Mouse (Mus musculus): ENCODE results near the gene Mylk4.

DNA sequence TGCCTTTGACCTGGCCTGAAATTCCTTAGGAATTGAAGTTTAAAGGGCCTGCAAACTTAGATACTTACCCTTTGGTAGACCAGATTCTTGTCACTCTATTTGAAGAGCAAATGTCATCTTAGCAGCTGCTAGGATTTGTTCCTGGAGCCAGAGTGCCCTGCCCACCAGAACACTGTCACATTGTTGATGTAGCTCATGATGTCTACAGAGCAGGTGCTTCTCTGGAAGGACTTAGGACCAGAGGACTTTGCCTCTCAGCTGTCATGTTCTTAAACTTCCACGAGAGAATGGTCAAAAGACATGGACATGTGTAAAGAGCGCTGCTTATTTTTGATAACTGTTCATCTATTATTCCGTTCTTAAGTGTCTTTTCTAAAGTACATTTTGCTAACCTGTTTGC lies 35.5 kb upstream of the Mylk4 start:
- TF ChIP-seq CTCF (IDR thresholded peaks at IDR 0.05; ENCODE audit: control insufficient read depth, insufficient read depth, low read length) (no peak), POLR2A (IDR thresholded peaks at IDR 0.05; ENCODE audit: borderline replicate concordance, control insufficient read depth, low read depth, low read length) (no peak)
